ENCODE assay signal across 7 mouse cellular contexts in genomic region chr17:35164568-35165450, GRCm38 (mm10). TPM values are rescaled to one million over a fixed set of nuclear protein-coding genes. Genes with fewer than 3 reads are reported as not detected.
A peak's percentile ranks its signal among the peaks of the same experiment; 100 is the strongest.
DNase-seq lines count a peak whose midpoint lies in the region; ATAC-seq lines count a peak whose summit lies in the region.

Prrc2a (minus strand) TSS chr17:35164897.

- H3K9me3 ChIP-seq in embryonic facial prominence, embryonic 12.5 days = no peaks in the 10 kb centered on the region
- no peaks in the 10 kb centered on the region for H3K9me3 ChIP-seq in limb, embryonic 11.5 days (ENCODE audit: control insufficient read depth, low read length)
- no peaks in the 10 kb centered on the region for H3K9me3 ChIP-seq in midbrain, embryonic 14.5 days (ENCODE audit: control insufficient read depth, low read length)

- peak within 1 kb of the TSS; percentile 97 for H3K27ac ChIP-seq in embryonic facial prominence, embryonic 12.5 days
- H3K27ac ChIP-seq in limb, embryonic 11.5 days (replicated peaks; ENCODE audit: low read depth, low read length) = peak within 1 kb of the TSS; percentile 91
- peak within 1 kb of the TSS; percentile 96 for H3K27ac ChIP-seq in midbrain, embryonic 14.5 days (replicated peaks; ENCODE audit: low read depth, low read length)

- ATAC-seq in embryonic facial prominence, embryonic 12.5 days (ENCODE audit: insufficient number of reproducible peaks, insufficient read depth, low FRiP score, low TSS enrichment) = peak; percentile 93
- ATAC-seq in limb, embryonic 11.5 days (ENCODE audit: insufficient number of reproducible peaks, low FRiP score, low TSS enrichment, low read depth) = peak; percentile 98
- peak; percentile 97 for ATAC-seq in midbrain, embryonic 14.5 days (ENCODE audit: low FRiP score, low TSS enrichment)

- peak; percentile 95 for DNase-seq in adrenal gland, postnatal 25 days
- DNase-seq in heart, adult 11 months = peak; percentile 100
- DNase-seq in kidney, adult 18-20 months = peak; percentile 98
- DNase-seq in limb, embryonic 11.5 days (ENCODE audit: low spot score) = peak; percentile 98
- peak; percentile 100 for DNase-seq in midbrain, embryonic 14.5 days
- DNase-seq in spleen, adult 18-20 months = peak; percentile 94

- peak within 1 kb of the TSS; percentile 99 for H3K4me3 ChIP-seq in embryonic facial prominence, embryonic 12.5 days
- peak within 1 kb of the TSS; percentile 100 for H3K4me3 ChIP-seq in limb, embryonic 11.5 days (ENCODE audit: low read depth, low read length)
- peak within 1 kb of the TSS; percentile 100 for H3K4me3 ChIP-seq in midbrain, embryonic 14.5 days (replicated peaks; ENCODE audit: low read depth, low read length)

- H3K27me3 ChIP-seq in embryonic facial prominence, embryonic 12.5 days = no peaks in the 10 kb centered on the region
- H3K27me3 ChIP-seq in limb, embryonic 11.5 days (ENCODE audit: control insufficient read depth, insufficient read depth, low read length) = no peaks in the 10 kb centered on the region
- H3K27me3 ChIP-seq in midbrain, embryonic 14.5 days (ENCODE audit: control insufficient read depth, insufficient read depth, low read length) = no peaks in the 10 kb centered on the region

- H3K9ac ChIP-seq in embryonic facial prominence, embryonic 12.5 days = peak within 1 kb of the TSS; percentile 100
- H3K9ac ChIP-seq in limb, embryonic 11.5 days (ENCODE audit: low read length) = peak within 1 kb of the TSS; percentile 99
- H3K9ac ChIP-seq in midbrain, embryonic 14.5 days (replicated peaks; ENCODE audit: low read length) = peak within 1 kb of the TSS; percentile 99

- peaks cover 25% of the 10 kb centered on the region for H3K36me3 ChIP-seq in embryonic facial prominence, embryonic 12.5 days
- H3K36me3 ChIP-seq in limb, embryonic 11.5 days (ENCODE audit: control insufficient read depth, insufficient read depth, low read length) = peaks cover 23% of the 10 kb centered on the region
- peaks cover 25% of the 10 kb centered on the region for H3K36me3 ChIP-seq in midbrain, embryonic 14.5 days (ENCODE audit: control insufficient read depth, insufficient read depth, low read length)

- peaks cover 18% of the 10 kb centered on the region for H3K4me1 ChIP-seq in embryonic facial prominence, embryonic 12.5 days
- peaks cover 11% of the 10 kb centered on the region; the same call in 1 of the 2 replicates for H3K4me1 ChIP-seq in limb, embryonic 11.5 days (ENCODE audit: control insufficient read depth, insufficient read depth, low read length)
- H3K4me1 ChIP-seq in midbrain, embryonic 14.5 days (ENCODE audit: control insufficient read depth, insufficient read depth, low read length) = peaks cover 32% of the 10 kb centered on the region

- under 1% methylated on average over 78 of the region's 89 CpGs for WGBS in embryonic facial prominence, embryonic 12.5 days
- under 1% methylated on average over 78 of the region's 89 CpGs for WGBS in limb, embryonic 11.5 days
- WGBS in midbrain, embryonic 14.5 days = under 1% methylated on average over 65 of the region's 89 CpGs

- peak within 1 kb of the TSS; percentile 95 for H3K4me2 ChIP-seq in embryonic facial prominence, embryonic 12.5 days (replicated peaks)
- H3K4me2 ChIP-seq in limb, embryonic 11.5 days (ENCODE audit: low read depth, severe bottlenecking) = peak within 1 kb of the TSS; percentile 96
- H3K4me2 ChIP-seq in midbrain, embryonic 14.5 days (ENCODE audit: low read length) = peak within 1 kb of the TSS; percentile 98

RNA-seq across cellular contexts. Expression of gene Prrc2a, which starts in this region (rescaled TPM):
- total RNA-seq in adrenal gland, postnatal 25 days (2021) = 268 and 310 TPM in 2 replicates
- 225 and 230 TPM in 2 replicates for polyA plus RNA-seq in embryonic facial prominence, embryonic 12.5 days (2016; fragmentation: Nextera tagmentation; extraction: Ambion mirVana)
- 215 and 234 TPM in 2 replicates for polyA plus RNA-seq in limb, embryonic 11.5 days (2014; fragmentation: Nextera tagmentation; extraction: Ambion mirVana)
- 191 and 194 TPM in 2 replicates for polyA plus RNA-seq in midbrain, embryonic 14.5 days (2014; fragmentation: Nextera tagmentation; extraction: Ambion mirVana)

Comparison
In these comparisons a context has a peak if more than half of its experiments do, and no peak if none do; other contexts are left out.
1. Peak in every context shown above with its lines: DNase-seq, ATAC-seq, H3K4me3 ChIP-seq and H3K27ac ChIP-seq.